Mouse (Mus musculus) stomach, embryonic 14.5 days (tissue): Measurements from ENCODE around the gene Fam173a. TPM values are rescaled to one million over a fixed set of nuclear protein-coding genes. Genes with fewer than 3 reads are reported as not detected.
A peak's percentile ranks its signal among the peaks of the same experiment; 100 is the strongest.

Experiments
- ATAC-seq: fragments of 200-750 bp; cut with Nextera tagmentation; 2 replicates; pipeline ENCODE4 v1.8.0; 2017; ENCODE audit warnings: low read depth, moderate TSS enrichment; ENCODE audit not compliant: insufficient number of reproducible peaks, insufficient read depth, low FRiP score
- H3K27ac ChIP-seq: fragments of 300-500 bp; sonication (generic); 2 replicates; pipeline ENCODE4 v1.5.1; 2014; ENCODE audit warnings: mild to moderate bottlenecking, low read length, moderate library complexity, mixed read lengths
- H3K27me3 ChIP-seq: fragments of 300-500 bp; sonication (generic); 2 replicates; pipeline ENCODE4 v1.6.1; 2014; ENCODE audit warnings: low read length, control low read depth, mixed read lengths; ENCODE audit not compliant: control insufficient read depth, insufficient read depth
- H3K36me3 ChIP-seq: fragments of 300-500 bp; sonication (generic); 2 replicates; pipeline ENCODE4 v1.6.1; 2014; ENCODE audit warnings: mild to moderate bottlenecking, control low read depth, low read length, moderate library complexity, mixed read lengths; ENCODE audit not compliant: control insufficient read depth, insufficient read depth
- H3K4me1 ChIP-seq: fragments of 300-500 bp; sonication (generic); 2 replicates; pipeline ENCODE4 v1.6.1; 2014; ENCODE audit warnings: low read length, control low read depth, mixed read lengths; ENCODE audit not compliant: control insufficient read depth, insufficient read depth
- H3K4me2 ChIP-seq: fragments of 300-500 bp; sonication (generic); replicated peaks from 2 replicates; pipeline ENCODE4 v1.6.1; 2014; ENCODE audit warnings: low read depth, low read length, control low read depth
- H3K4me3 ChIP-seq: fragments of 300-500 bp; sonication (generic); 2 replicates; pipeline ENCODE4 v1.5.1; 2014; ENCODE audit warnings: low read depth, low read length, control low read depth
- H3K9ac ChIP-seq: fragments of 300-500 bp; sonication (generic); replicated peaks from 2 replicates; pipeline ENCODE4 v1.6.1; 2014; ENCODE audit warnings: low read depth, mild to moderate bottlenecking, control low read depth, low read length, moderate library complexity, mixed read lengths
- H3K9me3 ChIP-seq: fragments of 300-500 bp; sonication (generic); 2 replicates; pipeline ENCODE4 v1.6.1; 2016; ENCODE audit warnings: low read depth, low read length, control low read depth; ENCODE audit not compliant: control insufficient read depth
- WGBS: fragments of 180-500 bp; shearing (Covaris S2); extraction: QIAGEN DNeasy Blood & Tissue Kit; methylation state at CpG from one replicate; pipeline ENCODE4 v1.1.7; 2014; 5-methylcytosine and 5-hydroxymethylcytosine counted together
- polyA plus RNA-seq: library from polyadenylated mRNA; unstranded; fragments of >200 nt; fragmentation: Nextera tagmentation; extraction: Ambion mirVana; gene quantifications from 2 replicates; pipeline ENCODE4 v1.2.1, GENCODE M21; 2014

Gene Fam173a
- polyA plus RNA-seq, 1 experiment from 2014 or later = 109 TPM

DNA sequence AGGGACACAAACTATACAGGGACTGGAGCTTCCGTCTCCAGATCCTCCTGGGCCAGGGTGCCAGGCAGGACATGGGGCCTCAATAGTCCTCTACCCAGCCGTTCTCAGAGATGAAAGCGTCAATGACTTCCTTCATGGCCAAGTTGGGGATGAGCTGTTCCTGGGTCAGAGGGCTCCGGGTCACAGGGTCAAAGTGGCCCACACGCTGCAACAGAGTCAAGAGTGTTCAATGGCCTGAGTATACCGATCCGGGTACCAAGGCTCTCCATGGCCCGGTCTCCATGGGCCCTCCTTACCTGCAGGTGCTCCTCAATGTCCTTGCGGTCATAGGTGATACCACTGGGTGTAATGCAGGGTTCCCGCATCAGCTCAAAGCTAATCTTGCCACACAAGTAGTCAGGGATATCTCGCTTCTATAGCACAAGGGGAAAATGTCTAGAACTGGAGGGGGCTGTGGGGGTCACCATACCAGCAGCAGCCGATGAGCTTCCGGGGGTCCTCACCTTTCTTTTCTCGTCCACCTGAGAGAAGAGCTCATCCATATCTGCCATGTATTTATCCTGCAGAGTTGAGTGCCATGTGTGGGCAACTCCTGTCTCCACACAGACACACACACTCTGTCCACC is 38.2 kb upstream of the Fam173a start:
- peaks cover 43% of the 10 kb centered on the region for H3K4me1 ChIP-seq

DNA sequence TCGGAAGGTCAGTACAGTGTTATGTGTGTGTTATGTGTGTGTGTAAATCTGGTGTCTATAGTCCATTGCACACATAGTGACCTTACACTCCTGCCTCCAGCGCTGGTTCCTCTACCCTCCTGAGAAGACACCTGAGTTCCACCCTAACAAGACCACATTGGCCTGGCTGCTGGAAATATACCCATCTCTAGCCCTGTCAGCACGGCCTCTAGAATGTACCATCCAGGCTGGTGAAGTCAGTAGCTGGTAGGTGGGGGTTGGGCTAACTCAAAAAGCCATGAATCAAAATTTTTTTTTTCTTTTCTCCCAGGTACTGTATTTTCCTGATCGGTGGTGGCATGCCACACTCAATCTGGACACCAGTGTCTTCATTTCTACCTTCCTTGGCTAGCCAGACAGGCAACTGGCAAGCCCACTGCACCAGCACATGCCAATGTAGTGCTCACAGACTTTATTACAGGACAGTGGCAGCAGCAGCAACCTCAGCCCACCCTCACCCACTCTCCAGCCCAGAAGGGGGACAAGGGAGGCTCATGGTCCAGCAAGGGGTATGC is 37.6 kb upstream of the Fam173a start:
- no peak for ATAC-seq
- Histone ChIP-seq H3K4me2 (peak overlapping the region; percentile 91), H3K9ac (no peak overlapping the region), H3K36me3 (peaks cover 38% of the 10 kb centered on the region), H3K4me1 (peaks cover 38% of the 10 kb centered on the region), H3K27ac (no peak overlapping the region), H3K9me3 (no peaks in the 10 kb centered on the region), H3K4me3 (no peak overlapping the region), H3K27me3 (no peaks in the 10 kb centered on the region)
- WGBS = 77% methylated on average over 4 of the region's 4 CpGs

More for the DNA sequence above, 38.2 kb upstream of the Fam173a start:
- ATAC-seq = no peak
- no peak overlapping the region for H3K27ac ChIP-seq
- H3K4me3 ChIP-seq = peak overlapping the region; percentile 81; the same call in 1 of the 2 replicates
- WGBS = 83% methylated on average over 14 of the region's 14 CpGs
- peaks cover 36% of the 10 kb centered on the region for H3K36me3 ChIP-seq
- H3K4me2 ChIP-seq = peak overlapping the region; percentile 99; the same call in 1 of the 2 replicates
- no peak overlapping the region for H3K9ac ChIP-seq
- no peaks in the 10 kb centered on the region for H3K27me3 ChIP-seq
- no peaks in the 10 kb centered on the region for H3K9me3 ChIP-seq

DNA sequence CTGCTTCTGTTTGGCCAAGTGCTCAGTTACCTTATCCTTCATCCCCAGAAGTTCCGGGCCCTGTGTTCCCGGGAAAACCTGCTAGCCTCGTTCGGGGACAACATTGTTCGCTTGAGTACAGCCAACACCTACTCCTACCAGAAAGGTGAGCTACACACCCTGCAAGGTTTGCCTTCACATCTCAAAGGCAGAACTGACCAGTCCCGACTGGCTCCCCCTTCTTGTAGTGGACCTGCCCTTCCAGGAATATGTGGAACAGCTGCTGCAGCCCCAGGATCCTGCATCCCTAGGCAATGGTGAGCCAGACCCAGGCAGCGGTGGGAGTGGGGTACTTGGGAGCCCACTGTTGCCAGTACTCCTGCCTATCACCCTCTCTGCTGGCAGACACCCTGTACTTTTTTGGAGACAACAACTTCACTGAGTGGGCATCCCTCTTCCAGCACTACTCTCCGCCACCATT is 36.9 kb upstream of the Fam173a start:
- ATAC-seq = no peak
- Histone ChIP-seq H3K9ac (peak overlapping the region; percentile 60), H3K36me3 (peaks cover 34% of the 10 kb centered on the region), H3K27ac (peak overlapping the region; percentile 88), H3K9me3 (no peaks in the 10 kb centered on the region), H3K4me3 (peak overlapping the region; percentile 59), H3K4me1 (peaks cover 35% of the 10 kb centered on the region), H3K4me2 (peak overlapping the region; percentile 91), H3K27me3 (no peaks in the 10 kb centered on the region)
- WGBS = 30% methylated on average over 8 of the region's 8 CpGs

DNA sequence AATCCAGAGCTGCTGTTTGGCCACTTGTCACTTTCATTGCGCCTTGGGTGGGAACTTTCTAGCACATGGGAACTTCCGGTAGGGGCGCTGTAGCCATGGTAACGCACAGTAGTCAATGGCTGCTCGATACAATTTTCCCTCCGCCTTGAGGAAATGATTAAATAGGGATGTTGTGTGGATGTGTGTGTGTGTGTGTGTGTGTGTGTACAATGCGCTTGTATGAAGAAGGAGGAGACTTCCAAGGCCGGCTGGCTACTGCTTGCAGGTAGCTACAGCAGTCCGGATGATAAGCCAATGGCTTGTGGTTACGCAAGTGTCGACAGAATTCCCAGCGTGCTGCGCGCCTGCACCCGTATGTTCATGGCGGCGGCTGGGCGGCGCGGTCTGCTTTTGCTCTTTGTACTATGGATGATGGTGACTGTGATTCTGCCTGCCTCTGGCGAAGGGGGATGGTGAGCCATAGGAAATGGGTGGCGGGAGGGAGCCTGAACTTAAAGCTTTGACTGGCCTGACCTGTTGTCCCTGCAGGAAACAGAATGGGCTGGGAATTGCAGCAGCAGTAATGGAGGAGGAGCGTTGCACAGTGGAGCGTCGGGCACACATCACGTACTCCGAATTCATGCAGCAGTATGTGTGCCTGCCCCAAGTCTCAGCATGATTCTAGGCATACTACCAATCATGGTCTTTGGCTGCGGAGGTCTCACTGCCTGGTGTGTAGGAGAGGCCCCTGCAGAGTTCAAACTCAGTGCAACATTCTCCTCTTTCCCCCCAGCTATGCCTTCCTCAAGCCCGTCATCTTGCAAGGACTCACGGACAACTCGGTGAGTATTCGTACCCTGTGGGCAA is 36.2 kb upstream of the Fam173a start, which contains the start of gene Jmjd8:
Gene Jmjd8, plus strand, starts transcription at position 156 of the 846 bp plus-strand sequence.
- H3K4me3 ChIP-seq = peak within 1 kb of the TSS; percentile 59
- WGBS = under 1% methylated on average over 32 of the region's 32 CpGs
- peak; percentile 25; the same call in 1 of the 2 replicates for ATAC-seq
- no peaks in the 10 kb centered on the region for H3K27me3 ChIP-seq
- peak within 1 kb of the TSS; percentile 60 for H3K9ac ChIP-seq
- H3K4me1 ChIP-seq = peaks cover 35% of the 10 kb centered on the region
- H3K27ac ChIP-seq = peak within 1 kb of the TSS; percentile 88
- peaks cover 34% of the 10 kb centered on the region for H3K36me3 ChIP-seq
- no peaks in the 10 kb centered on the region for H3K9me3 ChIP-seq
- H3K4me2 ChIP-seq = peak within 1 kb of the TSS; percentile 91

DNA sequence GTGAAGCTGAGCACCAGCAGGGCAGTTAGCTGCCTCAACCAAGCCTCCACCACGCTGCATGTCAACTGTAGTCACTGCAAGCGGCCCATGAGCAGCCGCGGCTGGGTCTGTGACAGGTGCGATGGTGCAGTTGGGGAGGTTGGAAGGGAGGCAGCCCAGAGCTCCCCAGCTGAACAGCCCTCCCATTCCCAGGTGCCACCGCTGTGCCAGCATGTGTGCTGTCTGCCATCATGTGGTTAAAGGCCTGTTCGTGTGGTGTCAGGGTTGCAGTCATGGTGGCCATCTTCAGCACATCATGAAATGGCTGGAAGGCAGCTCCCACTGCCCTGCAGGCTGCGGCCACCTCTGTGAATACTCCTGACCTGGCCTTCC is 35.5 kb upstream of the Fam173a start:
- H3K4me1 ChIP-seq = peaks cover 36% of the 10 kb centered on the region
- no peaks in the 10 kb centered on the region for H3K9me3 ChIP-seq
- H3K27me3 ChIP-seq = no peaks in the 10 kb centered on the region
- H3K4me2 ChIP-seq = peak overlapping the region; percentile 91
- H3K9ac ChIP-seq = no peak overlapping the region
- peak overlapping the region; percentile 88; the same call in 1 of the 2 replicates for H3K27ac ChIP-seq
- H3K36me3 ChIP-seq = peaks cover 34% of the 10 kb centered on the region
- WGBS = 80% methylated on average over 8 of the region's 8 CpGs
- no peak for ATAC-seq
- peak overlapping the region; percentile 59 for H3K4me3 ChIP-seq

DNA sequence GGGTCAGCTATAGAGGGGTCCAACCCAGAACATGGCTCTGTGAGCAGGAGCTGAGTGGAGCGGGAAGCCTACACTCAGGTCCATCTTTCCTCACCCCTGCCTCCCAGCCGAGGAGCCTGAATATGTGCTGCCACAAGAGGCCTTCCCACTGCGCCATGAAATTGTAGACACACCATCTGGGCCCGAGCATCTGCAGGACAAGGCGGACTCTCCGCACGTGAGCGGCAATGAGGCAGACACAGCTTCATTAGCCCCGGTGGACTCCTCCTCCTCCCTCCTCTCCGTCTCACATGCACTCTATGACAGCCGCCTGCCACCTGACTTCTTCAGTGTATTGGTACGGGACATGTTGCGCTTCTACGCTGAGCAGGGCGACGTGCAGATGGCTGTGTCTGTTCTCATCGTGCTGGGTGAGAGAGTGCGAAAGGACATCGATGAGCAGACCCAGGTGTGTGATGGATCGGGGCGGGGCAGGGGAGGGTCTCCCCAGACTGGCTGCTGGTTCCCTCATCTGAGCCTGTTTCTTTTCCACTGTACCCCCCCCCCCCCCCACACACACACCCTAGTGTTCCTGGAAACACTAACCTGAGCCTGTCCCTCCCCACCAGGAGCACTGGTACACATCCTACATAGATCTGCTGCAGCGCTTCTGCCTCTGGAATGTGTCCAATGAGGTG is 35.0 kb upstream of the Fam173a start:
- peaks cover 34% of the 10 kb centered on the region for H3K36me3 ChIP-seq
- no peak overlapping the region for H3K9ac ChIP-seq
- no peaks in the 10 kb centered on the region for H3K27me3 ChIP-seq
- ATAC-seq = no peak
- peaks cover 36% of the 10 kb centered on the region for H3K4me1 ChIP-seq
- H3K9me3 ChIP-seq = no peaks in the 10 kb centered on the region
- 90% methylated on average over 20 of the region's 22 CpGs for WGBS
- H3K27ac ChIP-seq = no peak overlapping the region
- no peak overlapping the region for H3K4me2 ChIP-seq
- no peak overlapping the region; the same call in 1 of the 2 replicates for H3K4me3 ChIP-seq

DNA sequence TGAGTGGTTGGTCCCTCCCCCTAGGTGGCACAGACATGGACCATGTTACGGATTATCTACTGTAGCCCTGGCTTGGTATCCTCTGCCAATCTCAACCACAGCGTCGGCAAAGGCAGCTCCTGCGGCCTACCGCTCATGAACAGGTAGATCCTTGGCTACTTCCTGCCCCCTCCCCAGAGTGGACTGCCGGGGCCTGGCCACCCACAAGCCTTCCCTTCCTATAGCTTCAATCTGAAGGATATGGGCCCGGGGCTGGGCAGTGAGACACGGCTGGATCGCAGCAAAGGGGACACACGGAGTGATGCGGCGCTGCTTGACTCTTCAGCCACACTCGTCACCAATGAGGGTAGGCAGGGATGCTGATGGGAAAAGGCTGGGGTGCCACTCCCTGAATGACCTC is 34.3 kb upstream of the Fam173a start:
- Histone ChIP-seq H3K9ac (no peak overlapping the region), H3K9me3 (no peaks in the 10 kb centered on the region), H3K4me3 (no peak overlapping the region), H3K36me3 (peaks cover 34% of the 10 kb centered on the region), H3K4me1 (peaks cover 36% of the 10 kb centered on the region), H3K27ac (no peak overlapping the region), H3K4me2 (no peak overlapping the region), H3K27me3 (no peaks in the 10 kb centered on the region)
- no peak for ATAC-seq
- WGBS = 94% methylated on average over 13 of the region's 13 CpGs

DNA sequence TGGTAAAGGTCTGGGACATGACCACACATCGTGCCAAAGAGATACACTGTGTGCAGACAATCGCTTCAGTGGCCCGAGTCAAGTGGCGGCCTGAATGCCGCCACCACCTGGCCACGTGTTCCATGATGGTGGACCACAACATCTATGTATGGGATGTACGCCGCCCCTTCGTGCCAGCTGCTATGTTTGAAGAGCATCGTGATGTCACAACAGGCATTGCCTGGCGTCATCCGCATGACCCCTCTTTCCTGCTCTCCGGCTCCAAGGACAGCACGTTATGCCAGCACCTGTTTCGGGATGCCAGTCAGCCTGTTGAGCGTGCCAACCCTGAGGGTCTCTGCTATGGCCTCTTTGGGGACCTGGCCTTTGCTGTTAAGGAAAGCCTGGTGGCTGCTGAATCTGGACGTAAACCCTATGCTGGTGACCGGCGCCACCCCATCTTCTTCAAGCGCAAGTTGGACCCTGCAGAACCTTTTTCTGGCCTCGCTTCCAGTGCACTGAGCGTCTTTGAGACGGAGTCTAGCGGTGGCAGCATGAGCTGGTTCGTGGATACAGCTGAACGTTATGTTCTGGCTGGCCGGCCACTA is 33.4 kb upstream of the Fam173a start:
- H3K4me3 ChIP-seq = no peak overlapping the region
- no peak for ATAC-seq
- H3K9me3 ChIP-seq = no peaks in the 10 kb centered on the region
- no peak overlapping the region for H3K27ac ChIP-seq
- no peak overlapping the region for H3K4me2 ChIP-seq
- H3K4me1 ChIP-seq = peaks cover 29% of the 10 kb centered on the region
- 95% methylated on average over 27 of the region's 27 CpGs for WGBS
- H3K36me3 ChIP-seq = peaks cover 29% of the 10 kb centered on the region
- no peak overlapping the region for H3K9ac ChIP-seq
- no peaks in the 10 kb centered on the region for H3K27me3 ChIP-seq
